Mouse (Mus musculus) olfactory bulb, adult 2 months (tissue): ENCODE measurements at regions not wholly inside any gene's neighbourhood (a gene's known extent, or its start where the extent isn't known, plus 50 kb on each side); places are given as distances from the start of the nearest gene placed in this dataset.

Experiments
- H3K27ac ChIP-seq: fragments of 200-500 bp; 2 replicates; pipeline ENCODE4 v1.5.1; 2012; ENCODE audit warnings: low read depth, low read length; ENCODE audit not compliant: insufficient read depth
- H3K4me1 ChIP-seq: fragments of 200-500 bp; 2 replicates; pipeline ENCODE4 v1.6.1; 2012; ENCODE audit warnings: low read length; ENCODE audit not compliant: control insufficient read depth, insufficient read depth
- H3K4me3 ChIP-seq: fragments of 200-500 bp; 2 replicates; pipeline ENCODE4 v1.5.1; 2012; ENCODE audit warnings: mild to moderate bottlenecking, low read depth, low read length, moderate library complexity; ENCODE audit not compliant: insufficient read depth
- CTCF ChIP-seq: fragments of 200-500 bp; IDR thresholded peaks from 2 replicates; pipeline ENCODE4 v1.5.1; 2012; ENCODE audit warnings: low read depth, mild to moderate bottlenecking, low read length, moderate library complexity; ENCODE audit not compliant: insufficient read depth
- POLR2A ChIP-seq: fragments of 200-500 bp; IDR thresholded peaks from 2 replicates; pipeline ENCODE4 v1.6.1; 2012; ENCODE audit warnings: mild to moderate bottlenecking, low read depth, low read length, moderate library complexity; ENCODE audit not compliant: insufficient read depth
- WGBS: fragments of 180-500 bp; shearing (Covaris S2); methylation state at CpG from one replicate; pipeline ENCODE4 v1.1.7; 2018; 5-methylcytosine and 5-hydroxymethylcytosine counted together

DNA sequence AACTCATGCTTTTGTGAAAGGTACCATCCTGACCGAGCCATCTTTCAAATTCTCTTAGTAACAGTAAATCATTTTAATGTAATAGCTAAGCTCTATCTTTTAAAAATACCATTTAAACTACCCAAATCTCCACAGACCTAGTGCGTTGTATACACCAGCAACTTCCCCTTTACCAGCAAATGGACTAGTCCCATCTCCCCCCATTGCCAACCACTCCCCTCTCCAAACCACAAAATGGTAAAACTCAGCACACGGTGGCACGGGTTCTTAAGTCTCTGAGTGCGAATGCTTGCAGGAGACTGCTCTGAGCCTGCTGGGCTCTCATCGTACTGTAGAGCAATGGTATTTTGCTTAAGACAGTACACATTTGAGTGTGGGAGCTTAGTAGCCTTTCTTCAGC, 106.7 kb upstream of the Atp1b1 start:
- Histone ChIP-seq H3K4me1 (peaks cover 5% of the 10 kb centered on the region), H3K27ac (no peak overlapping the region), H3K4me3 (no peak overlapping the region)
- 96% methylated on average over 6 of the region's 6 CpGs for WGBS
- TF ChIP-seq POLR2A (no peak), CTCF (no peak)

DNA sequence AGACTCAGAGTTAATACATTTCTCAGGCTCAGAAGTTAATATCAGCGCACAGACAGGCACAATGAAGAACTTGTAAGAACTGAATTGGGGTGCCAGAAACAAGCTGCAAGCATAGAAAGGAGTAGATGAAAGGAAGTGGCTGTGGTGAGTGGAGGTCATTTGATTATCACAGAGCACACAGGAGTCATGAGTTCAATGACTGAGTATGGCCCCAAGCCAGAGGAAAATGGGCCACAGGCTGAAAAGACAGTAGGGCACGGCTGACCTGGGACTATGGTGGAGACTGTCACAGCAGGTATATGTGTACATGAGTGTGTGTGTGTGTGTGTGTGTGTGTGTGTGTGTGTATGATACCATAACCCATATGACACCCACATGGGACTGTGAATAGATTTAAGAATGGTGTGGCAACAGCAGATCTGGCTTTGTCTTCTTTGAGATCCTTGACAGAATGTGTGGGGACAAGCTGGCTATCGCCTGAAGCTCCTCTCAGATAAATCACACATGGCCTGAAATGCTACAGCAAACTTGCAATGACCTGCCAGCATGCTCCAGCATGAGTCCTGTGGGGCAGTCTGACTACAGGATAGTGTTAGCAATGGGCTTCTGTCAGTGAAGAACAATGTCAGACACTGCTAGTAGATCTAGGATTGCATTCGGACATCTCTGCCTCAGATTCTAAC, 101.5 kb upstream of the Atp1b1 start:
- Histone ChIP-seq H3K27ac (no peak overlapping the region), H3K4me3 (no peak overlapping the region), H3K4me1 (no peaks in the 10 kb centered on the region)
- TF ChIP-seq CTCF (no peak), POLR2A (no peak)
- 86% methylated on average over 4 of the region's 4 CpGs for WGBS

DNA sequence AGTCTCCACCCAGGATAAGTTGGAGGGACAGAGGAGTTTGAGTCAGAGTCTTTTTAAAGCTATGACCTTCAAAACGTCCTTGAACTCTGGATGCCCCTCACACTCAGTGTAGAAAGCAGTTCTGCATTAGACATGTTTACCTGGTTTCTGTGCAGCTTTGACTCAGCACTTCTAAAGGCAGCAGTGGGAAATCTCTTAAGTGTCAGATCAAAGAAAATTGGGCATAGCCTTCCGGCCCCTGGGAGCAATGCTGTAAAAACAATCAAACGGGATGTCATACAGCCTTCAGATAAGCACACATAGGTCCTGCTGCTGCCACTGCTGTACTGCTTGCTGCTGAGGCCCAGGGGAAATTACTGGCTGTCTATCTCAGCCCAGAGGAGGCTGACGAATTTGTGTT, 94.5 kb upstream of the Atp1b1 start:
- TF ChIP-seq POLR2A (no peak), CTCF (no peak)
- no peak overlapping the region for H3K4me3 ChIP-seq
- WGBS, result 52% methylated on average over 4 of the region's 4 CpGs
- no peak overlapping the region for H3K27ac ChIP-seq
- H3K4me1 ChIP-seq, result 0 out of 2 replicates have a peak, but pooled peaks cover 2% of the 10 kb centered on the region

DNA sequence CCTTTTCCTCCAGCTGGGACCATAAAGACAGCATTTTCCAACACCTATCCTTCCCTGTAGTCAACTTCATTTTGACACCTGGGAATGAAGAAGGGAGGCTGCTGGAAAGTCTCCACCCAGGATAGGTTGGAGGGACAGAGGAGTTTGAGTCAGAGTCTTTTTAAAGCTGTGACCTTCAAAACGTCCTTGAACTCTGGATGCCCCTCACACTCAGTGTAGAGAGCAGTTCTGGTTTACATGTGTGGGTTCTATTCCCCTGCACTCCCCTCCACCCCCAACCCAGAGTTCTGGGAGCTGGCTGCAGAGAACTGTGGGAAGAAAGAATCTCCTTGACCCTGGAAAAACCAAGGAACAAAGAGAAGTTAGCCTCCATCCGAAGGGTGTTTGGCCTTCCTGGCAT, 92.9 kb upstream of the Atp1b1 start:
- no peak overlapping the region for H3K27ac ChIP-seq
- no peak overlapping the region for H3K4me3 ChIP-seq
- 0 out of 2 replicates have a peak, but pooled peaks cover 2% of the 10 kb centered on the region for H3K4me1 ChIP-seq
- TF ChIP-seq POLR2A (no peak), CTCF (no peak)
- 78% methylated on average over 2 of the region's 2 CpGs for WGBS

DNA sequence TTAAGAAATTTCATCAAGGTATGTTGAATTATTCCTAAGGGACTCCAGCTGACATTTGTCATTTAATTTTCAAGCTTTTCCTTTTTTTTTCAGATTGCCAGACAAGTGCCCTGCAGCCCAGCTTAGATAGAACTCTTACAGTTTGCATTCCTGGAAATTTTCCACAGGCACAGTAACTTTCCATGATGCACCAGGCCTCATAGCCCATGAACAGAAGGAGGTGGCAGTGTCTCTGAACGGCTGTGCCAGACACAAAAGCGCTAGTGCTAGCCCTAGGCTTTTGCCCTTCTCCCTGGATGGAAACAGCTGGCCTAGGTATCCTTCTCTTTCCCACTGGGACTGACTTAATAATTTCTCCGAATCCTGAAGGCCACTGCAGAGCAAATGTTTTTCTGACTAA, 92.4 kb upstream of the Atp1b1 start:
- H3K27ac ChIP-seq, result no peak overlapping the region
- H3K4me3 ChIP-seq, result no peak overlapping the region
- WGBS, result 77% methylated on average over 3 of the region's 3 CpGs
- H3K4me1 ChIP-seq, result 0 out of 2 replicates have a peak, but pooled peaks cover 2% of the 10 kb centered on the region
- TF ChIP-seq CTCF (no peak), POLR2A (no peak)

DNA sequence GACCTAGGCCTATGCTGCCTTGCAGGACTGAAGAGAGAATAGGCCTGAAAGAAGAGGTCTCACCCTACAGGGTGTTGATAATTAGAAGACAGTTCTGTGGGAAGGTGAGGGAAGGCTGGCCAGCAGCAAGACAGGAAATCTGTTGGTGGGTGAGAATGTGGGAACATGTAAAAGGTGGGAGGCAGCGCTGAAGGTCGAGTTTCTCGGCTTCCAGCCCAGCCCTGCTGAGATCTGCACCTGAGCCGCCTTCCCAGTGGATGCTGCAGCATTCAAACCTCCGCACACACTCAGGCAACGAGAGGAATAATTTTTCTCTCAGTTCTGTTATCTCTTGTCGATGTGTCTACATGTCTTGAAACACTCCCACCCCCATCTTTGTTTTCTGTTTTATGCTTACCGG, 89.9 kb upstream of the Atp1b1 start:
- no peak overlapping the region for H3K27ac ChIP-seq

DNA sequence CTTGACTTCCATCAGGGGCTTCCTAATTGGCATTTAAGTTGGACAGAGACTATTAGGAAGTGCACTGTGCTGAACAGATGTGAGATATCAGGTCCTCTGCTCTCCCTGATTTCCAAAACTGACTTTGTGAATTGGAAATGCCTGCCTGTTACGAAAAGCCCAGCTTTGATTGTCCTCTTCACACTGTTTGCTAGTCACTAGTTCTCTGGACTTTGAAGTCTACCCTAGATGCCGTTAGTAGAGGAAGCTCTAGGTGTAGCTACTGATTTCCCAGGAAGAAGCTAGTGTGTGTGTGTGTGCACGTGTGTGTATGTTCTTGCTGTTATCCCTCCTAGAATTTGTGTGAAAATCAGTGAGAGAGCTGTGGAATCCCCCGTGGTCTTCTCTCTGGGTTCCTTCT, 87.7 kb upstream of the Atp1b1 start:
- no peak for TF ChIP-seq POLR2A
- no peak for TF ChIP-seq CTCF
- H3K4me1 ChIP-seq, result peaks cover 6% of the 10 kb centered on the region; the same call in 1 of the 2 replicates
- no peak overlapping the region for H3K4me3 ChIP-seq
- 0 out of 2 replicates have a peak overlapping the region, but pooled peaks have one; percentile 8 for H3K27ac ChIP-seq
- 73% methylated on average over 4 of the region's 4 CpGs for WGBS

More for the DNA sequence above, 89.9 kb upstream of the Atp1b1 start:
- WGBS, result 64% methylated on average over 8 of the region's 8 CpGs
- H3K4me3 ChIP-seq, result no peak overlapping the region
- TF ChIP-seq POLR2A, result no peak
- TF ChIP-seq CTCF, result no peak
- peaks cover 6% of the 10 kb centered on the region; the same call in 1 of the 2 replicates for H3K4me1 ChIP-seq

DNA sequence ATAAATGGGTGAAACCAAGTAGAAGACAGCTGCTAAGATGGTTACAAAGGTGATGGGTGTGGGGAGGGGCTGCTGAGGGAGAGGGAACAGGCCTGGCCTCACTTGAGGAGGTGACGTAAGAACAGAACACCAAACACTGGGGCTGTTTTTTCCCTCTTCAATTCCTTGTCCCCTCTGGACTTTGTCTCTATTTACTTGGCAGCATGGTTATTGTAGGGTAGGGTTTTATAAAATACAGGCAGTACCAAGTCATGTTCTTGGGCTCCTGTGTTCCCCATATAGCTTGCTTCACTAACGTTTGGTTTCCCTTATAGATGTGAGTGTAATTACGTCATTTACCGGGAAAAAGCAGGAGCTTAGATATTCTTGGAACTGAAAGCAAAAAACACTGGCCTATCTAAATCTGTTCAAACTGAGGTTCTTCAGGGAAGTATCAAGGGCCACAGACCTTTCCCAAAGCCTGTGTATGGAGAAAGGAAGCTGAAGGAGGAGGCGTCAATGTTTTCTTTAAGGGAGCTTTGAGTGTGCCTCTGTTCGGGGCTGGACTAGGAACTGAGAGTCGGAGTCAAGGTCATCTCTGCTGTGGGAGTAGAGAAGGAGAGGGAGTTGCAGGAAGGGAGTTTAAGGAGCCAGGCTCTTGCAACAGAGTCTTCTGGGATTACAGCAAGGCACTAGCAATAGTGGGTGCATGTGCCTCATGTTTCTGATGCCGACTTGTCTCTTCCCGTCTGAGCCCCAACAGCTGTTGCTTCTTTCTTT, 85.1 kb upstream of the Atp1b1 start:
- Histone ChIP-seq H3K4me3 (no peak overlapping the region), H3K4me1 (peaks cover 11% of the 10 kb centered on the region), H3K27ac (no peak overlapping the region)
- TF ChIP-seq CTCF, result no peak
- TF ChIP-seq POLR2A, result no peak
- WGBS, result 55% methylated on average over 9 of the region's 9 CpGs

DNA sequence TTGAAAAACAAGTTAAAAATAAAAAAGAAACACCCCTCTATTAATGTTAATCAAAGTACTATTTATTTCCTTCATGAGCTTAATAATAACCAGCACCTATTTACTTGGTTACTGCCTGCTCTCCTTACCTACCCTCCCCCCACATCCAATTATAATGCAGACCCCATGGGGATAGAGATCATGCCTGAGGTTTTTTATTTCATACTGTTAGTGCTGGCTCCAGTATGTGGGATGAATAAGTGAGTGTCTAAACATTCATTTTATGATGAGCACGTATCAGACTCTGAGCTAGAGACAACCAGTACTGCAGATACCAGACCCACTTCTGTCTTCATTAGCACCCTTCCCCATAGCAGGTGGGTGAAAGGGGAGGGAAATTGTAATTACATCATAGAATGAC, 83.6 kb upstream of the Atp1b1 start:
- Histone ChIP-seq H3K4me1 (peaks cover 9% of the 10 kb centered on the region), H3K4me3 (no peak overlapping the region), H3K27ac (no peak overlapping the region)
- WGBS, result 83% methylated on average over 1 of the region's 1 CpGs
- no peak for TF ChIP-seq CTCF
